Mouse (Mus musculus): ENCODE data around the gene D430041D05Rik. TPM values are rescaled to one million over a fixed set of nuclear protein-coding genes. Genes with fewer than 3 reads are reported as not detected.

The D430041D05Rik gene
- total and polyA plus RNA-seq, 3 experiments, result not detected

DNA sequence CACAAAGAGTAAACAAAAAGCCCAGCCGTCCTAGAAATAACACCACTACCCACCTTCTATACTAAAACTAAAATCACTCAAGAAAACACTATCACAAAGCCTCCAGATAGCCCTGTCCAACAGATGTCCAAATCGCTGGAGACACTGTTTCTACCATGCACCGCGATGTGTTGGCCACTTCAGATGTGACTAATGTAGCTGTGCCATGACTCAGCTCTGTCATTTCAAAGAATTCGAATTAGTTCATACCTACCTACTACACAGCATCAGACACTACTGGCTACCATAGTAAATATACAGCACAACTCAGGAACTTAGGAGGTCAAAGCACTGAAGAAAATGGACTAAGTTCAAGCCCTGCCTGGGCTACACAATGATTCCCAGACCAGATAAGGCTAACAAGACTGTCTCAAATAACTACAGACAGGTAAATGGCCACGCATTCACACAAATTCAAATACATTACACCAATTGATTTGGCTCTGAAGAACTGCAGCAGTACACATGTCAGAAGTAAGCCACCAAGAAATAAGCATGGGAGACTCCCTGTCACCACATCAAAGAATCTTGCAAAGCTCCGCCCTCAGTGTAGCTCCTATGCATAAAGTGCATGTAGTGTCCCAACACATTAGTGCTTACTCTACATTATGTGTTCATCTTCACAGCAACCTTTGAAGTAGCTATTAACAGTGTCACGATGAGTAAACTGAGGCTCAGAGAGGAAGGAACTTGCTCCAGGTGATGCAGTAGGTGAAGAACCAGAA lies 47.9 kb upstream of the D430041D05Rik start:
- Histone ChIP-seq H3K27ac (ENCODE audit: insufficient read depth, low read depth) (no peak overlapping the region), H3K9ac (ENCODE audit: insufficient read depth, low read depth) (no peak overlapping the region), H3K36me3 (replicated peaks in 1 of 2; ENCODE audit: control insufficient read depth in 1 of 2, insufficient read depth in 1 of 2, low read length in 1 of 2) (peaks cover 4 to 24% of the 10 kb centered on the region in 2 experiments), H3K27me3 (replicated peaks) (no peaks in the 10 kb centered on the region), H3K4me3 (replicated peaks in 1 of 3; ENCODE audit: low read depth in 2 of 3, low read length in 2 of 3, poor library complexity in 1 of 3) (no peak overlapping the region), H3K4me2 (ENCODE audit: insufficient read depth, low read depth, poor library complexity, severe bottlenecking) (no peak overlapping the region), H3K79me2 (replicated peaks; ENCODE audit: control insufficient read depth, extremely low read depth, insufficient read depth, poor library complexity, severe bottlenecking) (peaks cover 37% of the 10 kb centered on the region), H3K9me3 (replicated peaks; ENCODE audit: low read length) (no peaks in the 10 kb centered on the region), H3K4me1 (ENCODE audit: control insufficient read depth in 1 of 2, insufficient read depth in 2 of 2) (peaks cover 0 to 25% of the 10 kb centered on the region in 2 experiments; a peak in 2 of 4 replicates)
- TF ChIP-seq POLR2A (IDR thresholded peaks at IDR 0.05; ENCODE audit: low read depth, low read length) (no peak), KAT2A (IDR thresholded peaks at IDR 0.05; ENCODE audit: insufficient replicate concordance, low read length) (no peak), MYC (IDR thresholded peaks at IDR 0.05; ENCODE audit: low read depth, low read length) (no peak), MEF2A (IDR thresholded peaks at IDR 0.05; ENCODE audit: borderline replicate concordance, low read depth, low read length) (no peak), E2F4 (IDR thresholded peaks at IDR 0.05; ENCODE audit: insufficient replicate concordance, low read depth, low read length) (no peak), CHD2 (IDR thresholded peaks at IDR 0.05; ENCODE audit: low read length) (no peak), HCFC1 (IDR thresholded peaks at IDR 0.05; ENCODE audit: low read depth, low read length) (no peak), USF1 (IDR thresholded peaks at IDR 0.05; ENCODE audit: low read depth, low read length) (no peak), MAFK (IDR thresholded peaks at IDR 0.05; ENCODE audit: insufficient replicate concordance, low read length) (no peak), EP300 (IDR thresholded peaks at IDR 0.05; ENCODE audit: low read length) (no peak), NRF1 (IDR thresholded peaks at IDR 0.05; ENCODE audit: low read depth, low read length) (no peak), JUND (conservative IDR thresholded peaks at IDR 0.05; ENCODE audit: low read depth, low read length) (no peak), ZMIZ1 (IDR thresholded peaks at IDR 0.05; ENCODE audit: low read depth, low read length) (no peak)
- dilution Hi-C loops (cut with MboI; ENCODE audit: extremely low pct_ligation_motif_present, extremely low pct_unique_long_range_greater_than_20kb, low sequenced_read_pairs) (no loop called here), in situ Hi-C loops (cut with MboI; ENCODE audit: low pct_ligation_motif_present, low pct_unique_long_range_greater_than_20kb, low sequenced_read_pairs) (no loop called here)
- DNase-seq (ENCODE audit: extremely low read depth), result no peak

GRCm38 (mm10) chr2:104457106-104457505 lies 46.3 kb upstream of the D430041D05Rik start:
- no peaks in the 10 kb centered on the region for H3K9me3 ChIP-seq (replicated peaks; ENCODE audit: low read length)
- H3K36me3 ChIP-seq (replicated peaks in 1 of 2; ENCODE audit: control insufficient read depth in 1 of 2, insufficient read depth in 1 of 2, low read length in 1 of 2), result peaks cover 0 to 15% of the 10 kb centered on the region in 2 experiments
- peaks cover 0 to 25% of the 10 kb centered on the region in 2 experiments; a peak in 2 of 4 replicates for H3K4me1 ChIP-seq (ENCODE audit: control insufficient read depth in 1 of 2, insufficient read depth in 2 of 2)
- DNase-seq (ENCODE audit: extremely low read depth), result no peak
- H3K4me3 ChIP-seq (replicated peaks in 1 of 3; ENCODE audit: low read depth in 2 of 3, low read length in 2 of 3, poor library complexity in 1 of 3), result no peak overlapping the region
- H3K27me3 ChIP-seq (replicated peaks), result no peaks in the 10 kb centered on the region
- H3K4me2 ChIP-seq (ENCODE audit: insufficient read depth, low read depth, poor library complexity, severe bottlenecking), result no peak overlapping the region
- dilution Hi-C loops (cut with MboI; ENCODE audit: extremely low pct_ligation_motif_present, extremely low pct_unique_long_range_greater_than_20kb, low sequenced_read_pairs), result no loop called here
- no peak overlapping the region for H3K9ac ChIP-seq (ENCODE audit: insufficient read depth, low read depth)
- H3K79me2 ChIP-seq (replicated peaks; ENCODE audit: control insufficient read depth, extremely low read depth, insufficient read depth, poor library complexity, severe bottlenecking), result peaks cover 40% of the 10 kb centered on the region
- TF ChIP-seq BHLHE40 (IDR thresholded peaks at IDR 0.05; ENCODE audit: low read depth, low read length), result no peak
- no peak for TF ChIP-seq MAFK (IDR thresholded peaks at IDR 0.05; ENCODE audit: insufficient replicate concordance, low read length)
- no peak for TF ChIP-seq USF1 (IDR thresholded peaks at IDR 0.05; ENCODE audit: low read depth, low read length)
- no peak for TF ChIP-seq KAT2A (IDR thresholded peaks at IDR 0.05; ENCODE audit: insufficient replicate concordance, low read length)
- no peak for TF ChIP-seq ETS1 (conservative IDR thresholded peaks at IDR 0.05; ENCODE audit: low read depth, low read length)
- H3K27ac ChIP-seq (ENCODE audit: insufficient read depth, low read depth), result no peak overlapping the region
- in situ Hi-C loops (cut with MboI; ENCODE audit: low pct_ligation_motif_present, low pct_unique_long_range_greater_than_20kb, low sequenced_read_pairs), result no loop called here
